Mouse (Mus musculus): ENCODE results near the gene H2-Ob. TPM values are rescaled to one million over a fixed set of nuclear protein-coding genes. Genes with fewer than 3 reads are reported as not detected.

Gene H2-Ob
- total and polyA plus RNA-seq, 2 experiments: 1.6 to 2.9 TPM

DNA sequence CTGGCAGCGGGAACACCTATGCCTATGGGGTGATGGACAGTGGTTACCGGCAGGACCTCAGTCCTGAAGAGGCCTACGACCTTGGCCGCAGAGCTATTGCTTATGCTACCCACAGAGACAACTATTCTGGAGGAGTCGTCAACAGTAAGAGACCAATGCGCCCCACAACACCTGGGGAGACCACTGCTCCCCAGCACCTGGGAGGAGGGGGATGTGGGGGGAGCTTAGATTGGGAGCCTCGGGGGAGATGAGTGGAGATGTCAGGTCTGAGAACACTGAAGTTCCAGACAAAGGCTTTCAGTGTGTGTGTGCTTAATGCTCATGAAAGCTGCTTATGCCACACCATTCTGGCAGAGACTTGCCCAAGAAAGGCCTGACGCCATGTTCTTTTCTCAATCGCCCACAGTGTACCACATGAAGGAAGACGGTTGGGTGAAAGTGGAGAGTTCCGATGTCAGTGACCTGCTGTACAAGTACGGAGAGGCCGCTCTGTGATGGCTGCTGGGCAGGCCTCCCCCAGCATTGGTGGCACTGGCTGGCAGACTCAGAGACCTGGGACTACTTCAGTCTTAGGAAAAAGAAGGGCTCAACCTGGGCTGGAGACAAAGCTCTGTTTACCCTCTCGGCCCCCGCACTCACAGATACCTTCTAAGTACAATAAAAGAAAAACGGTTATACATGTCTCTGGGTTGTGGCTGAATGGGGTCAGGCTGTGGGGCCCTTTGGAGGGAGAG lies 37.8 kb upstream of the H2-Ob start:
- H3K4me1 ChIP-seq (ENCODE audit: control insufficient read depth, insufficient read depth, low read length): peaks cover 6% of the 10 kb centered on the region; the same call in 1 of the 2 replicates
- TF ChIP-seq POLR2A (IDR thresholded peaks at IDR 0.05; ENCODE audit: extremely low read depth, insufficient read depth, low read length) (no peak), CTCF (IDR thresholded peaks at IDR 0.05; ENCODE audit: low read depth, low read length) (no peak)
- no peaks in the 10 kb centered on the region for H3K79me2 ChIP-seq (ENCODE audit: control insufficient read depth, insufficient read depth, low read length)
- WGBS: 91% methylated on average over 16 of the region's 16 CpGs
- H3K36me3 ChIP-seq (ENCODE audit: control insufficient read depth, insufficient read depth, low read length): peaks cover 2% of the 10 kb centered on the region; the same call in 1 of the 2 replicates
- H3K4me3 ChIP-seq (ENCODE audit: insufficient read depth, low read depth, low read length): no peak overlapping the region
- H3K27ac ChIP-seq (replicated peaks; ENCODE audit: insufficient read depth, low read depth, low read length): no peak overlapping the region
- H3K27me3 ChIP-seq (ENCODE audit: control insufficient read depth, insufficient read depth, low read length): no peaks in the 10 kb centered on the region
- H3K9ac ChIP-seq (ENCODE audit: low read depth, low read length): no peak overlapping the region
- no peak for DNase-seq (ENCODE audit: extremely low read depth, low read depth, low spot score)

DNA sequence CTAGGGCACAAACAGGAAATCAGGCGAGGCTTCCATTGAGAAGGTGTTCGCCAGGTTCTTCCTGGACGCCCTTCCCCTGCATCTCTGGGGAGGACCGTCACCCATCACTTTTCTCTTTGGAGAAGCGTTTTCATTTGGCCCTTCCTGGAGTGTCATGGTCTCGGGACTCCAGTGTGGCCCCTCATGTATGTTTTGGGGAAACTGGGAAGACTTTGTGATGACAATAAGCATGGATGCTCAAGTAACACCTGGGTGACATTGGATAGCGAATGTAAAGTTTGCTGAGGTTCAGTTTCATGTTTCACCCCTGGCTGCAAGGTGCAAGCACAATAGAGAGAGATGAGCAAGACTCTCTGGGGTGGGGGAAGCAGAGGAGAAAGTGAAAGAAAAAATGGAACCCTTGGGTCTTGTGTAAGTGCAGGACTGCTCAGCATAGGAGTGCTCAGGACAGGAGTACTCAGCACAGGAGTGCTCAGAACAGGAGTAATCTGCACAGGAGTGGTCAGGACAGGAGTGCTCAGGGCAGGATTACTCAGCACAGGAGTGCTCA lies 37.1 kb upstream of the H2-Ob start:
- no peak for DNase-seq (ENCODE audit: extremely low read depth, low read depth, low spot score)
- H3K9ac ChIP-seq (ENCODE audit: low read depth, low read length): no peak overlapping the region
- H3K4me1 ChIP-seq (ENCODE audit: control insufficient read depth, insufficient read depth, low read length): peaks cover 6% of the 10 kb centered on the region; the same call in 1 of the 2 replicates
- H3K36me3 ChIP-seq (ENCODE audit: control insufficient read depth, insufficient read depth, low read length): peaks cover 2% of the 10 kb centered on the region; the same call in 1 of the 2 replicates
- no peaks in the 10 kb centered on the region for H3K27me3 ChIP-seq (ENCODE audit: control insufficient read depth, insufficient read depth, low read length)
- WGBS: 92% methylated on average over 7 of the region's 7 CpGs
- H3K27ac ChIP-seq (replicated peaks; ENCODE audit: insufficient read depth, low read depth, low read length): no peak overlapping the region
- H3K79me2 ChIP-seq (ENCODE audit: control insufficient read depth, insufficient read depth, low read length): no peaks in the 10 kb centered on the region
- no peak overlapping the region for H3K4me3 ChIP-seq (ENCODE audit: insufficient read depth, low read depth, low read length)
- no peak for TF ChIP-seq POLR2A (IDR thresholded peaks at IDR 0.05; ENCODE audit: extremely low read depth, insufficient read depth, low read length)
- no peak for TF ChIP-seq CTCF (IDR thresholded peaks at IDR 0.05; ENCODE audit: low read depth, low read length)

DNA sequence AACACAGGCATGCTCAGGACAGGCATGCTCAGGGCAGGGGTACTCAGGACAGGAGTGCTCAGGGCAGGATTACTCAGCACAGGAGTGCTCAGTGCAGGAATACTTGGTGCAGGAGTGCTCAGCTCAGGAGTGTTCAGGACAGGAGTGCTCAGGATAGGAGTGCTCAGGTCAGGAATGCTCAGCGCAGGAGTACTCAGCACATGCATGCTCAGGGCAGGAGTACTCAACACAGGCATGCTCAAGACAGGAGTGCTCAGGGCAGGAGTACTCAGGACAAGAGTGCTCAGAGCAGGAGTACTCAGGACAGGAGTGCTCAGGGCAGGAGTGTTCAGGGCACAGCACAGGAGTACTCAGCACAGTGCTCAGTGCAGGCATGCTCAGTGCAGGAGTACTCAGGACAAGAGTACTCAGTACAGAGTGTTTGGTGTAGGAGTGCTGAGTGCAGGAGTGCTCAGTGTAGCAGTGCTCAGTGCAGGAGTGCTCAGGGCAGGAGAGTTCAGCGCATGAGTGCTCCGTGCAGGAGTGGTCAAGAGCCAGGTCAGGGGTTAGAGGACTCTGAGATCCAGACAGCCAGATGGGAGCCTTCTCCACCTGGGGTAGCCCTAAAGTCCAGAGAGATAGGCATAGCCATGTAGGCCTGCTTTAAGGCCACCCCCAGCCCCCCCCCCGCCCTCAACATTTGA lies 35.8 kb upstream of the H2-Ob start:
- Histone ChIP-seq H3K27ac (replicated peaks; ENCODE audit: insufficient read depth, low read depth, low read length) (no peak overlapping the region), H3K36me3 (ENCODE audit: control insufficient read depth, insufficient read depth, low read length) (peaks cover 2% of the 10 kb centered on the region; the same call in 1 of the 2 replicates), H3K27me3 (ENCODE audit: control insufficient read depth, insufficient read depth, low read length) (no peaks in the 10 kb centered on the region), H3K79me2 (ENCODE audit: control insufficient read depth, insufficient read depth, low read length) (no peaks in the 10 kb centered on the region), H3K4me3 (ENCODE audit: insufficient read depth, low read depth, low read length) (no peak overlapping the region), H3K4me1 (ENCODE audit: control insufficient read depth, insufficient read depth, low read length) (peaks cover 6% of the 10 kb centered on the region; the same call in 1 of the 2 replicates), H3K9ac (ENCODE audit: low read depth, low read length) (no peak overlapping the region)
- WGBS: 90% methylated on average over 4 of the region's 4 CpGs
- no peak for DNase-seq (ENCODE audit: extremely low read depth, low read depth, low spot score)
- TF ChIP-seq POLR2A (IDR thresholded peaks at IDR 0.05; ENCODE audit: extremely low read depth, insufficient read depth, low read length) (no peak), CTCF (IDR thresholded peaks at IDR 0.05; ENCODE audit: low read depth, low read length) (no peak)

DNA sequence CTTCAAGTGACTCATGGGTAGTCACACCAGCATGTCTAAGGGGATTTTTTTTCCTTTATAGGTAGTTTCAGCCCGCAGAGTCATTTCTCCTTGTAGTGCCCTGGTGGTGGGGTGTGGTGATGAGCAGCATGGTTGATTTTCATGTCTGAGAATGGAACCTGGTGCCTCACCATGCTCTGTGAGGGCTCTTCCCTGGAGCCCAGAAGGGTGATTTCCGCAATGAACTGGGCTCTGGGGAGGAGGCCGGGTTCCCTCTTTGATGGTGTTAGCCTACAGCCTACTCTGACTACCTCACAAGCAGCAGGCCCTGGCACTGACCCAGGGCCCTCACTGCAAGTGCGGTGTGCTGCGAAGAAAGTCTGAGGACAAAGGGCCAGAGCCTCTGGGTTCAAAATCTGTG lies 35.3 kb upstream of the H2-Ob start, which contains the start of gene Tap2:
TSS of gene Tap2 (plus strand) at position 84 of the 400 bp plus-strand sequence.
- Histone ChIP-seq H3K27ac (replicated peaks; ENCODE audit: insufficient read depth, low read depth, low read length) (no peak within 1 kb of the TSS), H3K9ac (ENCODE audit: low read depth, low read length) (peak within 1 kb of the TSS; percentile 90)
- WGBS: 85% methylated on average over 5 of the region's 5 CpGs

DNA sequence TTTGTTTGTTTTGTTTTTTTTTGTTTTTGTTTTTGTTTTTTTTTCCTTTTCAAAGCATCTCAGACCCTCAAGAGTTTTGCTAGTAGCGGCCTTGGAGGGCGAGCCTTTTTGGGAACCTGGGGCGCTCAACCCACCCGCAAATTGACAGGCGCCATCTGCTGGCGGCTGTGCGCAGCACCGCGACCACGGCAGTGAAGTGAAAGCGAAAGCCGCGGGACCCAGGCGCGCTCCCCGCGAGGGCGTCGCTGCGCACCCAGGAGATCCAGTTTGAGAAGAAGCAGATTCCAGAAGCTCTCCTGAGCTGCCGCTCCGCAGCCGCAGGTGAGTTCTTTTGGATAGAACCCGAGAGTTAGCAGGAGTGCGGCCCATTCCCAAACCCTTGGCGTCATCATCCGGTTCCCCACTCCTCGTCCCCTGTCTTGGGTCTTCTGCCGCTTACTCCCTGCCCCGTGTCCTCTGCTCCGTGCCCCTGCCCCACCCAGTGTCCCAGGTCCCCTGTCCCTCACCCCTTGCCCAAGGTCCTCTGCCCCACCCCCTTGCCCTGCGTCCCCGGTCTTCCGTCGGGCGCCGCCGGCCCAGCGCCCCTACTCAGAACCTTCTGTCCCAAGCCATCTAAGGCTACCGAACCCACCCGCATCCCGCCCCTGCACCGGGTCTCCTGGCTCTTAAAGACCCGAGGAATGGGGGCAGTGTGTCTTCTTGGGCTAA lies 34.2 kb upstream of the H2-Ob start:
- Histone ChIP-seq H3K9ac (ENCODE audit: low read depth, low read length) (peak overlapping the region; percentile 90), H3K27me3 (ENCODE audit: control insufficient read depth, insufficient read depth, low read length) (no peaks in the 10 kb centered on the region), H3K36me3 (ENCODE audit: control insufficient read depth, insufficient read depth, low read length) (peaks cover 2% of the 10 kb centered on the region; the same call in 1 of the 2 replicates), H3K79me2 (ENCODE audit: control insufficient read depth, insufficient read depth, low read length) (no peaks in the 10 kb centered on the region), H3K4me1 (ENCODE audit: control insufficient read depth, insufficient read depth, low read length) (peaks cover 6% of the 10 kb centered on the region; the same call in 1 of the 2 replicates), H3K4me3 (ENCODE audit: insufficient read depth, low read depth, low read length) (peak overlapping the region; percentile 95), H3K27ac (replicated peaks; ENCODE audit: insufficient read depth, low read depth, low read length) (peak overlapping the region; percentile 21; the same call in 1 of the 2 replicates)
- TF ChIP-seq CTCF (IDR thresholded peaks at IDR 0.05; ENCODE audit: low read depth, low read length) (peak; percentile 88), POLR2A (IDR thresholded peaks at IDR 0.05; ENCODE audit: extremely low read depth, insufficient read depth, low read length) (no peak)
- WGBS: under 1% methylated on average over 44 of the region's 44 CpGs
- DNase-seq (ENCODE audit: extremely low read depth, low read depth, low spot score): peak; percentile 46

More for the DNA sequence above, 35.3 kb upstream of the H2-Ob start, which contains the start of gene Tap2:
- Histone ChIP-seq H3K4me3 (ENCODE audit: insufficient read depth, low read depth, low read length) (peak within 1 kb of the TSS; percentile 95), H3K79me2 (ENCODE audit: control insufficient read depth, insufficient read depth, low read length) (no peaks in the 10 kb centered on the region), H3K4me1 (ENCODE audit: control insufficient read depth, insufficient read depth, low read length) (peaks cover 6% of the 10 kb centered on the region; the same call in 1 of the 2 replicates), H3K36me3 (ENCODE audit: control insufficient read depth, insufficient read depth, low read length) (peaks cover 2% of the 10 kb centered on the region; the same call in 1 of the 2 replicates), H3K27me3 (ENCODE audit: control insufficient read depth, insufficient read depth, low read length) (no peaks in the 10 kb centered on the region)
- TF ChIP-seq CTCF (IDR thresholded peaks at IDR 0.05; ENCODE audit: low read depth, low read length) (no peak), POLR2A (IDR thresholded peaks at IDR 0.05; ENCODE audit: extremely low read depth, insufficient read depth, low read length) (no peak)
- DNase-seq (ENCODE audit: extremely low read depth, low read depth, low spot score): no peak
